Mouse (Mus musculus): Measurements from ENCODE around the gene Trpm2. TPM values are rescaled to one million over a fixed set of nuclear protein-coding genes. Genes with fewer than 3 reads are reported as not detected.

The Trpm2 gene
- polyA plus RNA-seq, 1 experiment from 2014 or later: 1.5 TPM

GRCm38 (mm10) chr10:77861675-77862074 is 108.7 kb downstream of the Trpm2 start, which contains the start of gene Gm3285:
Gm3285 (plus strand) TSS chr10:77861975.
- no peaks in the 10 kb centered on the region for H3K36me3 ChIP-seq (ENCODE audit: control insufficient read depth, insufficient read depth, low read length)
- WGBS: 48% methylated on average over 7 of the region's 7 CpGs
- no peak within 1 kb of the TSS for H3K4me3 ChIP-seq (ENCODE audit: low read depth, low read length)
- no peaks in the 10 kb centered on the region for H3K27me3 ChIP-seq (ENCODE audit: control insufficient read depth, insufficient read depth, low read length)
- H3K4me2 ChIP-seq (replicated peaks; ENCODE audit: low read depth, low read length): no peak within 1 kb of the TSS
- ATAC-seq (ENCODE audit: insufficient number of reproducible peaks, insufficient read depth, low FRiP score, low read depth): no peak
- no peak within 1 kb of the TSS for H3K27ac ChIP-seq (ENCODE audit: low read length)
- H3K9ac ChIP-seq (replicated peaks; ENCODE audit: low read depth, low read length): no peak within 1 kb of the TSS
- no peaks in the 10 kb centered on the region for H3K9me3 ChIP-seq (ENCODE audit: control insufficient read depth, low read depth, low read length)
- 0 out of 2 replicates have a peak, but pooled peaks cover 2% of the 10 kb centered on the region for H3K4me1 ChIP-seq (ENCODE audit: control insufficient read depth, insufficient read depth, low read length)

Other genes starting within 250 kb of the Trpm2 start
- not detected in 2 replicates for gene Krtap12-1, start 250.0 kb downstream of the Trpm2 start, polyA plus RNA-seq (2014; fragmentation: Nextera tagmentation; extraction: Ambion mirVana)
- gene Gm10100, start 244.1 kb downstream of the Trpm2 start, polyA plus RNA-seq (2014; fragmentation: Nextera tagmentation; extraction: Ambion mirVana): not detected in 2 replicates
- not detected in 2 replicates for gene Gm18596, start 227.9 kb downstream of the Trpm2 start, polyA plus RNA-seq (2014; fragmentation: Nextera tagmentation; extraction: Ambion mirVana)
- not detected in 2 replicates for gene Gm9736, start 219.2 kb downstream of the Trpm2 start, polyA plus RNA-seq (2014; fragmentation: Nextera tagmentation; extraction: Ambion mirVana)
- not detected in 2 replicates for gene Gm3233, start 210.9 kb downstream of the Trpm2 start, polyA plus RNA-seq (2014; fragmentation: Nextera tagmentation; extraction: Ambion mirVana)
- not detected in 2 replicates for gene Gm3238, start 199.2 kb downstream of the Trpm2 start, polyA plus RNA-seq (2014; fragmentation: Nextera tagmentation; extraction: Ambion mirVana)
- gene Gm7138, start 193.6 kb downstream of the Trpm2 start, polyA plus RNA-seq (2014; fragmentation: Nextera tagmentation; extraction: Ambion mirVana): not detected in 2 replicates
- not detected in 2 replicates for gene Gm3250, start 188.0 kb downstream of the Trpm2 start, polyA plus RNA-seq (2014; fragmentation: Nextera tagmentation; extraction: Ambion mirVana)
- gene Gm7137, start 182.4 kb downstream of the Trpm2 start, polyA plus RNA-seq (2014; fragmentation: Nextera tagmentation; extraction: Ambion mirVana): not detected in 2 replicates
- gene Gm9639, start 175.5 kb downstream of the Trpm2 start, polyA plus RNA-seq (2014; fragmentation: Nextera tagmentation; extraction: Ambion mirVana): not detected in 2 replicates
- gene Gm19668, start 171.4 kb downstream of the Trpm2 start, polyA plus RNA-seq (2014; fragmentation: Nextera tagmentation; extraction: Ambion mirVana): not detected in 2 replicates
- not detected in 2 replicates for gene Gm9507, start 158.7 kb downstream of the Trpm2 start, polyA plus RNA-seq (2014; fragmentation: Nextera tagmentation; extraction: Ambion mirVana)
- gene Gm2696, start 155.9 kb downstream of the Trpm2 start, polyA plus RNA-seq (2014; fragmentation: Nextera tagmentation; extraction: Ambion mirVana): not detected in 2 replicates
- gene Krtap10-4, start 143.5 kb downstream of the Trpm2 start, polyA plus RNA-seq (2014; fragmentation: Nextera tagmentation; extraction: Ambion mirVana): not detected in 2 replicates
- gene Krtap10-10, start 134.6 kb downstream of the Trpm2 start, polyA plus RNA-seq (2014; fragmentation: Nextera tagmentation; extraction: Ambion mirVana): not detected in 2 replicates
- gene Gm36176, start 123.8 kb downstream of the Trpm2 start, polyA plus RNA-seq (2014; fragmentation: Nextera tagmentation; extraction: Ambion mirVana): not detected in 2 replicates
- not detected in 2 replicates for gene Gm10318, start 117.7 kb downstream of the Trpm2 start, polyA plus RNA-seq (2014; fragmentation: Nextera tagmentation; extraction: Ambion mirVana)
- gene Gm3285, start 108.6 kb downstream of the Trpm2 start, polyA plus RNA-seq (2014; fragmentation: Nextera tagmentation; extraction: Ambion mirVana): not detected in 2 replicates
- 5.4 and 6.7 TPM in 2 replicates for gene Lrrc3, start 68.0 kb downstream of the Trpm2 start, polyA plus RNA-seq (2014; fragmentation: Nextera tagmentation; extraction: Ambion mirVana)
- gene 1810043G02Rik, start 8.0 kb upstream of the Trpm2 start, polyA plus RNA-seq (2014; fragmentation: Nextera tagmentation; extraction: Ambion mirVana): 36.7 and 38.1 TPM in 2 replicates
- gene Pfkl, start 39.5 kb upstream of the Trpm2 start, polyA plus RNA-seq (2014; fragmentation: Nextera tagmentation; extraction: Ambion mirVana): 161 and 196 TPM in 2 replicates
- 0.71 TPM in 1 of 2 replicates, not detected in the other for gene Dnmt3l, start 71.4 kb upstream of the Trpm2 start, polyA plus RNA-seq (2014; fragmentation: Nextera tagmentation; extraction: Ambion mirVana)
- 0.27 and 0.56 TPM in 2 replicates for gene Aire, start 73.0 kb upstream of the Trpm2 start, polyA plus RNA-seq (2014; fragmentation: Nextera tagmentation; extraction: Ambion mirVana)
- gene Icosl, start 98.7 kb upstream of the Trpm2 start, polyA plus RNA-seq (2014; fragmentation: Nextera tagmentation; extraction: Ambion mirVana): 5.6 and 6.1 TPM in 2 replicates
- gene D10Jhu81e, start 199.2 kb upstream of the Trpm2 start, polyA plus RNA-seq (2014; fragmentation: Nextera tagmentation; extraction: Ambion mirVana): 18.2 and 20.5 TPM in 2 replicates
- gene Pwp2, start 214.6 kb upstream of the Trpm2 start, polyA plus RNA-seq (2014; fragmentation: Nextera tagmentation; extraction: Ambion mirVana): 14.0 and 14.1 TPM in 2 replicates